Mouse (Mus musculus): ENCODE measurements around the gene Mprip. TPM values are rescaled to one million over a fixed set of nuclear protein-coding genes. Genes with fewer than 3 reads are reported as not detected.
A peak's percentile ranks its signal among the peaks of the same experiment; 100 is the strongest.
"Not testable (repeated sequence)": the region's sequence is repeated elsewhere in the genome, so short reads cannot be mapped to it uniquely, and the experiment has no call there.

Mprip gene
- polyA plus RNA-seq, 1 experiment from 2014 or later = 51.1 TPM

DNA sequence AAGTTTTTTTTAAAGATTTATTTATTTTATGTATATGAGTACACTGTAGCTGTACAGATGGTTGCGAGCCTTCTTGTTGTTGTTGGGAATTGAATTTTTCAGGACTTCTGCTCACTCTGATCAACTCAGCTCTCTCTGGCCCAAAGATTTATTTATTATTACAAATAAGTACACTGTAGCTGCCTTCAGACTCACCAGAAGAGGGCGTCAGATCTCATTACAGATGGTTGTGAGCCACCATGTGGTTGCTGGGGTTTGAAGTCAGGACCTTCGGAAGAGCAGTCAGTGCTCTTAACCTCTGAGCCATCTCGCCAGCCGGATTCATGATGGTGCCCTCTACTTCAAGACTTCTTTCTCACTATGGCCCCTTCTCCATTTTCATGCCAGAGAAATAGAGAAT, 72.5 kb downstream of the Mprip start:
- H3K4me3 ChIP-seq (ENCODE audit: low read depth, low read length); ATAC-seq (replicated peaks; ENCODE audit: insufficient number of reproducible peaks, low FRiP score, low TSS enrichment); H3K27ac ChIP-seq (ENCODE audit: low read depth, low read length); H3K9ac ChIP-seq (ENCODE audit: low read depth, low read length); H3K4me2 ChIP-seq; H3K9me3 ChIP-seq (replicated peaks; ENCODE audit: control insufficient read depth, low read length); H3K27me3 ChIP-seq (ENCODE audit: control insufficient read depth, insufficient read depth, low read length); H3K4me1 ChIP-seq (ENCODE audit: control insufficient read depth, insufficient read depth, low read length): not testable (repeated sequence)
- WGBS (ENCODE audit: insufficient replicate concordance) = 71% methylated on average over 5 of the region's 5 CpGs
- H3K36me3 ChIP-seq (ENCODE audit: control insufficient read depth, insufficient read depth, low read length) = peaks cover 20% of the 10 kb centered on the region

DNA sequence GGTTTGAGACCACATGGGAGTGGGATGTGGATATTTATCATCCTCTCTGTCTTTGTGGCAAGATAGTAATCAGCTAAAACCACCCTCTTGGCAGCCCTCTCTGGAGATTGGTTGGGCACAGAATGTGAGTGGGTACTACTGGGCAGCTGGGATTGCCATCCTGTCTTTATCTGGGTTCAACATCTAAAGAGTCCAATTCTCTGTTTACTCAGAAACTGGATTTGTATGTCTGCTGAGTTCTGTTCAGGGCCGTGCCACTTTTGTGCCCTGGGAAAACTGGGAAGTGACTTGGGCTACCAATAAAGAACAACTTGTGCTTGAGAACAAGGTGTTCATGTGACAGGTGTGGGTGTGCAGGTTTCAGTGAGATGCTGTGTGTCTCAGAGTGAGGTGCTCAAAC, 73.2 kb downstream of the Mprip start:
- H3K9ac ChIP-seq (ENCODE audit: low read depth, low read length) = no peak overlapping the region
- 86% methylated on average over 1 of the region's 1 CpGs for WGBS (ENCODE audit: insufficient replicate concordance)
- H3K4me2 ChIP-seq = no peak overlapping the region
- H3K27me3 ChIP-seq (ENCODE audit: control insufficient read depth, insufficient read depth, low read length) = no peaks in the 10 kb centered on the region
- H3K36me3 ChIP-seq (ENCODE audit: control insufficient read depth, insufficient read depth, low read length) = peaks cover 24% of the 10 kb centered on the region
- H3K4me1 ChIP-seq (ENCODE audit: control insufficient read depth, insufficient read depth, low read length) = no peaks in the 10 kb centered on the region
- H3K27ac ChIP-seq (ENCODE audit: low read depth, low read length) = no peak overlapping the region
- H3K4me3 ChIP-seq (ENCODE audit: low read depth, low read length) = no peak overlapping the region
- ATAC-seq (replicated peaks; ENCODE audit: insufficient number of reproducible peaks, low FRiP score, low TSS enrichment) = no peak
- no peaks in the 10 kb centered on the region for H3K9me3 ChIP-seq (replicated peaks; ENCODE audit: control insufficient read depth, low read length)

DNA sequence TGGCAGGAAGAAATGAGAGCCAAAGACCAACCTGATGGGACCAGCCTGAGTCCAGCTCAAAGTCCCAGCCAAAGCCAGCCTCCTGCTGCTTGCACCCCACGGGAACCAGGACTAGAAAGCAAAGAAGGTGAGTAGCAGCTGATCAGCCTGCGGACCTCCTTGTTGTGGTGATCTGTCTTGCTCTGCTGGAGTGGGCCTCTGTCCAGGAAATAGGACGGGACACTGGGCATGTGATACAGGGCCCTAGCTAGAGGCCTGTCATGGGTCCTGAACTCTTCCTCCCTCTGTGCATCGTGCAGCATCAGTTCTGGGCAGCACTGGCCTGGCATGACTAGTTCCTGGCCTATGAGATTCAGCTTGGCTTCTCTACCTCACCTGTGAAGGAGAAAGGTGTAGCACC, 74.8 kb downstream of the Mprip start:
- H3K4me2 ChIP-seq; H3K27ac ChIP-seq (ENCODE audit: low read depth, low read length); H3K9me3 ChIP-seq (replicated peaks; ENCODE audit: control insufficient read depth, low read length); H3K4me3 ChIP-seq (ENCODE audit: low read depth, low read length); ATAC-seq (replicated peaks; ENCODE audit: insufficient number of reproducible peaks, low FRiP score, low TSS enrichment); H3K4me1 ChIP-seq (ENCODE audit: control insufficient read depth, insufficient read depth, low read length); H3K27me3 ChIP-seq (ENCODE audit: control insufficient read depth, insufficient read depth, low read length); H3K9ac ChIP-seq (ENCODE audit: low read depth, low read length): not testable (repeated sequence)
- peaks cover 22% of the 10 kb centered on the region for H3K36me3 ChIP-seq (ENCODE audit: control insufficient read depth, insufficient read depth, low read length)
- 87% methylated on average over 4 of the region's 4 CpGs for WGBS (ENCODE audit: insufficient replicate concordance)

DNA sequence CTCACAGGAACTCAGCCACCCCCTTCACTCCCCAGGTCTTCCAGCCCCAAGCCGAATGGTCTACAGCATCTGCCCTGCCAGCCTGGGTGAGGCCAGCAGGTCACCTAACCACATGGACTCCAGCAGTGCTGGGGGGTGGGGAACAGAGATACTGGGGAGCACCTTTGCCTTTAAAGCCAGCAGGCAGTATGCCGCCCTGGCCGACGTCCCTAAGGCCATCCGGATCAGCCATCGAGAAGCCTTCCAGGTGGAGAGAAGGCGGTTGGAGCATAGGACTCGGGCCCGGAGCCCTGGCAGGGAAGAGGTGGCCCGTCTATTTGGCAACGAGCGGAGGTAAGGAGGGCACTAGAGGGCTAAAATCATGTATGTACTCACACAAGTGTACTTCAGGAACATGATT, 76.1 kb downstream of the Mprip start:
- Histone ChIP-seq H3K4me2 (no peak overlapping the region), H3K4me3 (ENCODE audit: low read depth, low read length) (no peak overlapping the region), H3K9ac (ENCODE audit: low read depth, low read length) (no peak overlapping the region), H3K27ac (ENCODE audit: low read depth, low read length) (no peak overlapping the region), H3K36me3 (ENCODE audit: control insufficient read depth, insufficient read depth, low read length) (peaks cover 34% of the 10 kb centered on the region), H3K4me1 (ENCODE audit: control insufficient read depth, insufficient read depth, low read length) (no peaks in the 10 kb centered on the region), H3K27me3 (ENCODE audit: control insufficient read depth, insufficient read depth, low read length) (no peaks in the 10 kb centered on the region), H3K9me3 (replicated peaks; ENCODE audit: control insufficient read depth, low read length) (no peaks in the 10 kb centered on the region)
- 0 out of 2 replicates have a peak, but pooled peaks have one; percentile 39 for ATAC-seq (replicated peaks; ENCODE audit: insufficient number of reproducible peaks, low FRiP score, low TSS enrichment)
- WGBS (ENCODE audit: insufficient replicate concordance) = 95% methylated on average over 12 of the region's 12 CpGs

DNA sequence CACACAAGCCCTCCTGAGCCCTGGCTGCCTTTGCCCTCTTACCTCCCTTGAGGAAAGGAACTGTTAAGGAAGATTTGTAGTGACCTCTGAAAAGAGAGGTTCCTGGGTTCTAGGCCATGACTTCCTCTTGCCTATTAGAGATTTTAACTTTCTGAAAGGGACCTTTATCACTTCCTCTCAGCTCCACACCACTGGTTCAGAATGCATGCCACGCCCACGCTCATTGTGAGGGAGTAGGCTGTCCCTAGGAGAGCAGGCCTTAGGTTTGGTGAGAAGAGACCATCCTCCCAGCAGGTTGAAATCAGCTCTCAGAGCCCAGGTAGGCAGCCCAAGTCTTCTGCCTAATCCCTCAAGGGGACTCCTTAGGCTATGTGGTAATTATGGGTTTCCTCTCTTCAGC, 78.9 kb downstream of the Mprip start:
- H3K27me3 ChIP-seq (ENCODE audit: control insufficient read depth, insufficient read depth, low read length) = no peaks in the 10 kb centered on the region
- H3K27ac ChIP-seq (ENCODE audit: low read depth, low read length) = no peak overlapping the region
- WGBS (ENCODE audit: insufficient replicate concordance) = 68% methylated on average over 2 of the region's 2 CpGs
- peaks cover 53% of the 10 kb centered on the region for H3K36me3 ChIP-seq (ENCODE audit: control insufficient read depth, insufficient read depth, low read length)
- H3K4me3 ChIP-seq (ENCODE audit: low read depth, low read length) = no peak overlapping the region
- H3K9me3 ChIP-seq (replicated peaks; ENCODE audit: control insufficient read depth, low read length) = no peaks in the 10 kb centered on the region
- ATAC-seq (replicated peaks; ENCODE audit: insufficient number of reproducible peaks, low FRiP score, low TSS enrichment) = no peak
- H3K9ac ChIP-seq (ENCODE audit: low read depth, low read length) = no peak overlapping the region
- H3K4me2 ChIP-seq = no peak overlapping the region
- no peaks in the 10 kb centered on the region for H3K4me1 ChIP-seq (ENCODE audit: control insufficient read depth, insufficient read depth, low read length)

DNA sequence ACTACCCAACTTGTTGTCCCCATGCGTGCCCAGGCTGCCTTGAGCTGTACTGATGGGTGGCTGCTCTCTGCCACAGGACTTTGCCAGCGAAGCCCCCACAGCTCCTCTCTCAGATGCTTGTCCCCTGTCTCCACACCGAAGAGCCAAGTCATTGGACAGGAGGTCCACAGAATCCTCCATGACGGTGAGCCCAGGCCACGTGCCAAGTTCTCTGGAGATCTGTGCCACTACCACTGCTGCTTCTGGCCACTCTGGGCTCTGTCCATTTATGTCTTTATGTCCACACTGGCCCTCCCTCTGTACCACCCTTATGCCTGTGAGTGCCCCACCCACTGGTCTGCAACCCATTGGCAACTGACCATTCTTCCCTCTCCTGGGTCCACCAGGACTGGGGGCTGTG, 80.8 kb downstream of the Mprip start:
- ATAC-seq (replicated peaks; ENCODE audit: insufficient number of reproducible peaks, low FRiP score, low TSS enrichment) = no peak
- no peaks in the 10 kb centered on the region for H3K27me3 ChIP-seq (ENCODE audit: control insufficient read depth, insufficient read depth, low read length)
- no peak overlapping the region for H3K27ac ChIP-seq (ENCODE audit: low read depth, low read length)
- H3K4me3 ChIP-seq (ENCODE audit: low read depth, low read length) = no peak overlapping the region
- 93% methylated on average over 5 of the region's 5 CpGs for WGBS (ENCODE audit: insufficient replicate concordance)
- H3K4me2 ChIP-seq = no peak overlapping the region
- H3K9me3 ChIP-seq (replicated peaks; ENCODE audit: control insufficient read depth, low read length) = no peaks in the 10 kb centered on the region
- no peaks in the 10 kb centered on the region for H3K4me1 ChIP-seq (ENCODE audit: control insufficient read depth, insufficient read depth, low read length)
- H3K9ac ChIP-seq (ENCODE audit: low read depth, low read length) = no peak overlapping the region
- H3K36me3 ChIP-seq (ENCODE audit: control insufficient read depth, insufficient read depth, low read length) = peaks cover 48% of the 10 kb centered on the region

DNA sequence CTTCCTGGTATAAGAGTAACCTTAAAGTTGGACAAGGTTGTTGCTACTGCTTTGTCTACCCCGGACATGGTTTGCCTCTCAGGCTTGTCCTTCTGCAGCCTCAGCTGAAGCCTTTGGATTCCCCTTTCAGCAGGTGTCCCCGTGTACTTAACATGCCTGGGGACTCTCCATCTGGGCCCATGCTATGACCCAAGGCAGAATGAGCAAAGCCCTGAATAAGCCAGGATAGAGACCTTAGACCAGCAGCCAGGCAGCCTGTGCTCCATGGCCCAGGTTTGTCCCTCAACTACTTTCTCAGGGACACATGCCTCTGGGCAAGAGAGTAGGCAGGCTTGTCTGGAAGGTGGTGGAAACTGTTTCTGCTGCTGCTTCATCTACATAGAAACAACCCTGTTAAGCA, 82.2 kb downstream of the Mprip start:
- no peak overlapping the region for H3K9ac ChIP-seq (ENCODE audit: low read depth, low read length)
- no peak overlapping the region for H3K4me3 ChIP-seq (ENCODE audit: low read depth, low read length)
- H3K4me2 ChIP-seq = no peak overlapping the region
- no peak overlapping the region for H3K27ac ChIP-seq (ENCODE audit: low read depth, low read length)
- ATAC-seq (replicated peaks; ENCODE audit: insufficient number of reproducible peaks, low FRiP score, low TSS enrichment) = no peak
- no peaks in the 10 kb centered on the region for H3K4me1 ChIP-seq (ENCODE audit: control insufficient read depth, insufficient read depth, low read length)
- peaks cover 44% of the 10 kb centered on the region for H3K36me3 ChIP-seq (ENCODE audit: control insufficient read depth, insufficient read depth, low read length)
- no peaks in the 10 kb centered on the region for H3K9me3 ChIP-seq (replicated peaks; ENCODE audit: control insufficient read depth, low read length)
- no peaks in the 10 kb centered on the region for H3K27me3 ChIP-seq (ENCODE audit: control insufficient read depth, insufficient read depth, low read length)
- whole genome bisulfite sequencing (ENCODE audit: insufficient replicate concordance) = 91% methylated on average over 2 of the region's 2 CpGs

DNA sequence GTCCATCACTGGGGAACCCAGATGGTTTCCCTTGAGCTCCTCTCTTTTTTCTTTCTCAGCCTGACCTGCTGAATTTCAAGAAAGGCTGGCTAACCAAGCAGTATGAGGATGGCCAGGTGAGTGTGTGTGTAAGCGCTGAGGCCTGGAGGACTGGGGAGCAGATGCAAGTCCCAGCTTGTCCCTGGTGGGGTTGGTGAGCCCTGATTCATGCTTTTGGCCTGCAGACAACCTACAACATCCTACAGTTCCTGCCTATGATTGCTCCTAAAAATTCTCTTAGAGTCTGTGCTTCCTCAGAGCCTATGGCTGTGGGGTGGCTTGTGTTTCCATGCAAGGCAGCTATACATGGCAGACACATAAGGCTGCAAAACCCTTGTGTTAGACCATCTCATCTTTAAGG, 82.6 kb downstream of the Mprip start:
- WGBS (ENCODE audit: insufficient replicate concordance) = 92% methylated on average over 1 of the region's 1 CpGs

DNA sequence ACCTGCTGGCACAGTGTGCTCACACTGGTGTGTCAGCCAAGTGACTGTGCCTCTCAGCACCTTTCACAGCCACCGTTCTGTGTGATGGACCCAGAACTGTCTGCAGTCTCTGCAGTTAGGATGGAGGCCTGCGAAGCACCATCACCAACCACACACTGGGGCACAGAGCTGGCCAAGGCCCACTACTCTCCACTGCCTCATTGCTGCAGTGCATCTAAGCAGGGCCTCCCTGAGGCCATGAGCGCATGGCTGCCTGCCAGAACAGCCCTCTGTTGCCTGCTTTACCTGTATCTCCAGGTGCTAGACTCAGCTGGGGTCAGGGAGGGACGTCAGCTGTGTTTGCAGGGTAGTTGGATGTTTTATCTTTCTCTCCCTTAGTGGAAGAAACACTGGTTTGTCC, 83.3 kb downstream of the Mprip start:
- Histone ChIP-seq H3K36me3 (ENCODE audit: control insufficient read depth, insufficient read depth, low read length) (peaks cover 41% of the 10 kb centered on the region), H3K27me3 (ENCODE audit: control insufficient read depth, insufficient read depth, low read length) (no peaks in the 10 kb centered on the region), H3K9ac (ENCODE audit: low read depth, low read length) (no peak overlapping the region), H3K4me2 (no peak overlapping the region), H3K4me1 (ENCODE audit: control insufficient read depth, insufficient read depth, low read length) (no peaks in the 10 kb centered on the region), H3K27ac (ENCODE audit: low read depth, low read length) (no peak overlapping the region), H3K9me3 (replicated peaks; ENCODE audit: control insufficient read depth, low read length) (no peaks in the 10 kb centered on the region), H3K4me3 (ENCODE audit: low read depth, low read length) (no peak overlapping the region)
- ATAC-seq (replicated peaks; ENCODE audit: insufficient number of reproducible peaks, low FRiP score, low TSS enrichment) = 0 out of 2 replicates have a peak, but pooled peaks have one; percentile 46
- 87% methylated on average over 4 of the region's 4 CpGs for WGBS (ENCODE audit: insufficient replicate concordance)

More for the DNA sequence above, 82.6 kb downstream of the Mprip start:
- Histone ChIP-seq H3K27me3 (ENCODE audit: control insufficient read depth, insufficient read depth, low read length) (no peaks in the 10 kb centered on the region), H3K4me1 (ENCODE audit: control insufficient read depth, insufficient read depth, low read length) (no peaks in the 10 kb centered on the region), H3K27ac (ENCODE audit: low read depth, low read length) (no peak overlapping the region), H3K4me2 (no peak overlapping the region), H3K4me3 (ENCODE audit: low read depth, low read length) (no peak overlapping the region), H3K9ac (ENCODE audit: low read depth, low read length) (no peak overlapping the region), H3K9me3 (replicated peaks; ENCODE audit: control insufficient read depth, low read length) (no peaks in the 10 kb centered on the region), H3K36me3 (ENCODE audit: control insufficient read depth, insufficient read depth, low read length) (peaks cover 41% of the 10 kb centered on the region)
- no peak for ATAC-seq (replicated peaks; ENCODE audit: insufficient number of reproducible peaks, low FRiP score, low TSS enrichment)

Measured in heart, embryonic 11.5 days (tissue).